Mouse (Mus musculus) heart, adult 2 months (tissue): ENCODE data around the gene Cdk14.

Source experiments
- CTCF ChIP-seq: fragments of 200-600 bp; IDR thresholded peaks from 2 replicates; pipeline ENCODE4 v1.8.1; 2022; ENCODE audit warnings: antibody characterized with exemption, mild to moderate bottlenecking, moderate library complexity
- EP300 ChIP-seq: fragments of 200-500 bp; IDR thresholded peaks from 2 replicates; pipeline ENCODE4 v1.6.1; 2011; ENCODE audit warnings: low read depth, low read length, control low read depth; ENCODE audit not compliant: insufficient read depth
- POLR2A ChIP-seq: fragments of 200-500 bp; IDR thresholded peaks from 2 replicates; pipeline ENCODE4 v1.6.1; 2011; ENCODE audit warnings: mild to moderate bottlenecking, low read depth, low read length, control low read depth; ENCODE audit not compliant: insufficient read depth

- TF ChIP-seq CTCF = no peak
- no peak for TF ChIP-seq POLR2A
- TF ChIP-seq EP300 = no peak
Measured at GRCm38 (mm10) chr5:5359915-5360314, 60.2 kb downstream of the Cdk14 start.
